Mouse (Mus musculus) cerebellum, postnatal 25 days (tissue): ENCODE data around the gene Gstcd.

ENCODE experiments used
- DNase-seq, 2 experiments: peaks; one replicate each; pipeline ENCODE4 v3.0.0; 2021; ENCODE audit warnings: mixed read lengths in 2 of 2

Gstcd gene

DNA sequence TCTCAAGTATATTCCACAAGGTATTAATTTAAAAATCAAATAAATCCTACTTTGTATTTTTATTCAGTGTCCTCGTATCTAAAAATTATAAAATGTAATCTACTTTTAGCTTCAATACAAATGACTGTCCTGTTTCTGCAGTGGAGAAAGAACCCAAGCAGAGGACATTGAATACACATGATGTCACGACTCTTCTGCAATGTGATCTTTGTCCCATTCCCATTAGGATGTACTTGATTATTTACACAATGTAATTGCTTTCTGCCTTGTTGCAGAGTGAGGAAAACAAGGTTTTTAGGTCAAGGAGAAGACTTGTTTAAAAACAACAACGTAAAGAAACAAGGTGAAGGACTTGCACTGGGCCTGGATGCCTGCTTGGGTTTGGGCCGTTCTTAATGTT, 84.6 kb downstream of the Gstcd start:
- no peak for DNase-seq

DNA sequence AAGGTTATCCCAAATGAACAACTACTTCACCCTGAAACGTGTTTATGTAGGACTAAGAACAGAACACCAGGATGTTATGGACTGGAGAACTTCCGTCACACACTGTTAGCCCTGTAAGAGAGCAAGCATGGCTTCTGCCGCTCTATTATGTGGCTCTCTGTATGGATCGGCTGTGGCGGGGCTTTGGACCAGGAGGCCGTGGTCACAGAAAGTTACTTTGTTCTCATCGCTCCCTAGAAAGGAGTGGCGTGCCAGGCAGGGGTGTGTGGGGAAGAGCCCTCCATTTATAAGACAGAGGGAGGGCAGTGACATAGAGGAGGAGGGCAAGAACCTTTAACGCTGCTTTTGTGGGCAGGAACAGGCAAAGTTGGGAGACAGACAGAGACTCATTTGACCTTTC, 95.5 kb downstream of the Gstcd start:
- DNase-seq, result no peak

DNA sequence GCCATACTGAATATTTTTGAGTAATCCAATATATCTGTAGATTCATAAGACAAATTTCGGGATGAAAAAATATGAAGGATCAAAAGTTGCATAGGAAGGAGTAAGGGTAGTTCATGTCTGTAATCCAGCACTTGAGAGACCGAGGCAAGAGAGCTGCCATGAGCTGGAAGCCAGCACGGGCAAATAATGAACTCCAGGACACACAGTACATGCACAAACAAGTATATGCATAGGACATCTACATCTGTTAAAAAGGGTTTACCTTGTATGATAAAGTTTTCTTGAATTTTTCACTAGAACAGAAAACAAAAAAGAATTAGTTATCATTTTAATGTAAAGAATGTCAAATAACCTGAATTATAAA, 95.9 kb downstream of the Gstcd start:
- no peak for DNase-seq

DNA sequence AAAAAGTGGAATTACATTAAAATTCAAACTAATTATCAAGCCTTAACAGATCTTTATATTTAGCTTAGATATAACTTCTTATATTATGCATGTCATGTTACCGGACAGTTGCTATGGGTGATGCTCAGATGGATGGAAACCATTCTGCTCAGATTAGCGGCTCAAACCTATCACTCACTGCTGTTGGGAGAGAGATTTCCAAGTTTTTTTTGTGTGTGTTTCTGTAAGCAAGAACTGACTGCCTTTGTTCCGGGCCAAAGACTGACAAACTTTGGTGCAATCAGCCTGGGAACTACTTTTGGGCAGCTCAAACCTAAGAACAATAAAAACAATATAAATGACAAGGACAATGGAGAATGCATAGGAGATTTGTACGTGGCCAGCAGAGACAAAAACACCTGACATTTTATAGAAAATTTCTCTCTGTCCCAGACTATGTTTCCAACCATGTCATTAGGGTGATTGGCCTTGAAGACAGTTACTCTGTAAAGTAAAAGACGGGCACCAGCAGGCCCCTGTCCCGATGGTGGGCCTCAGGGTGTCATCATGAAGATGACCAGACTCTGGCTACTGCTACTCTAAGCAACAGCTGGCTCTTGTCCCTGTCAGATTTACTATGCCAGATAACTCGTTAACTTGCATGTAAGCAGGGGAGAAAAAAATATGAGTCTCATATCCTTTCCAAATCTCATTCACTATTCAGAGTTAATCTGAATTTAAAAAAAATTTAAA, 96.5 kb downstream of the Gstcd start:
- no peak for DNase-seq

GRCm38 (mm10) chr3:132986188-132986587, 105.6 kb downstream of the Gstcd start:
- DNase-seq, result no peak

- no peak for DNase-seq
These were observed 107.9 kb downstream of the Gstcd start for GRCm38 (mm10) chr3:132983845-132984485.

- DNase-seq, result no peak
These were observed 109.9 kb downstream of the Gstcd start for GRCm38 (mm10) chr3:132981968-132982367.

- DNase-seq, result no peak
These were observed 111.9 kb downstream of the Gstcd start for GRCm38 (mm10) chr3:132979781-132980461.

DNA sequence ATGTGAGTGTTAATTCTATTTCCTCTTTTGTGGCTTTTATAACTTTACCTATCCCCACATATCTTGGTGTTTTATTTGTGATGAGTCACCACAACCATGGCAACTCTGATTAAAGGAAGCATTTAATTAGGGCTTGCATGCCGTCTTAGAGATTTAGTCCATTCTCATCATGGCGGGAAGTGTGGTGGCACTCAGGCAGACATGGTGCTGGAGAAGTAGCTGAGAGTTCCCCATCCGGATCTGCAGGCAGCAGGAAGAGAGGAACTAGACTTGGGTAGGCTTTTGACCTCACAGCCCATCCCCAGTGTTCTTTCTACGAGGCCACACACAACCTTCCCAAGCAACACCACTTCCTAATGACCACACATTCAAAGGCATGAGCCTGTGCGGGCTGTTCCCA, 125.6 kb downstream of the Gstcd start:
- DNase-seq, result no peak

- DNase-seq, result no peak
These were observed 126.9 kb downstream of the Gstcd start for GRCm38 (mm10) chr3:132964715-132965507.

- DNase-seq, result no peak
These were observed 129.0 kb downstream of the Gstcd start for GRCm38 (mm10) chr3:132962631-132963361.

- no peak for DNase-seq
These were observed 141.3 kb downstream of the Gstcd start for GRCm38 (mm10) chr3:132950529-132950880.

GRCm38 (mm10) chr3:132949791-132950528, 141.9 kb downstream of the Gstcd start, which contains the start of gene Npnt:
Gene Npnt (minus strand): TSS chr3:132950291.
- DNase-seq, result peak; percentile 34 to 42

DNA sequence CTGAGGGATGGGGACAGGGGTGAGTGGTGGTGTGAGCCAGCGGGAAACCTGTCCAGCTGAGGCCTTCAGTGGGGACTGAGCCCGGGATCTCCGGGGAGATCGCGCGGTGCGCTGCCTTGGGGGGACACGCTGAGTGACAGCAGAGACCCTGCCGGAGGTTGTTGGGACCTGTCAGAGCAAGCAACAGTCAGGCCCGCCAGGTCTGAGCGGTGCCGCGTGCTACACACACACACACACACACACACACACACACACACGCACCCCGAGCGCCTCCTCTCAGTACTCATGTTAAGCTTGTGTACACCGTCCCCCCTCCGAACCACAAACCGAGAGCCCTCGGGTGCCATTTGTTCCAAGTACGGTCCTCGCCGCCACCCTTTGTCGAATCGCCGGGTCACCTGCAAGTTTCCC, 142.4 kb downstream of the Gstcd start:
- peak; percentile 10 to 22 for DNase-seq

GRCm38 (mm10) chr3:132948298-132948795, 143.5 kb downstream of the Gstcd start:
- DNase-seq, result no peak

DNA sequence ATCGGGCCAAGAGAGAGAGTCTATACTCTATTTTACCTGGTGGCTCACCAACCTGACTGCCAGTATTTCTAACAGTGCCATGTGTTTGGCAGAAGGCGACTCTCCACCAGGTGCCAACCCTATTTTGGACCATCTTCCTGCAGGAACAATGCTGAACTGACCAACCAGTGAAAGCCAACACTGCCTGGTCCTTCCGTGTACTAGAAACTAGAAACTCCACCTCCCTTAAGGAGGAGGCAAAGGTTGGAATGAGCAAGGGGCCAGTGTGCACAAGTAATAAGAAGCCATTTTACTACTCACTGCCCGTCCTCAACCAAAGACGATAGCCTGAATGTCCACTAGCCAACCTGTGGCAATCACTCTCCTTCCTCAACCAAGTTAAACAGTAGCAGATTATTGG, 145.7 kb downstream of the Gstcd start:
- DNase-seq, result peak in 1 of 2 experiments; percentile 21

DNA sequence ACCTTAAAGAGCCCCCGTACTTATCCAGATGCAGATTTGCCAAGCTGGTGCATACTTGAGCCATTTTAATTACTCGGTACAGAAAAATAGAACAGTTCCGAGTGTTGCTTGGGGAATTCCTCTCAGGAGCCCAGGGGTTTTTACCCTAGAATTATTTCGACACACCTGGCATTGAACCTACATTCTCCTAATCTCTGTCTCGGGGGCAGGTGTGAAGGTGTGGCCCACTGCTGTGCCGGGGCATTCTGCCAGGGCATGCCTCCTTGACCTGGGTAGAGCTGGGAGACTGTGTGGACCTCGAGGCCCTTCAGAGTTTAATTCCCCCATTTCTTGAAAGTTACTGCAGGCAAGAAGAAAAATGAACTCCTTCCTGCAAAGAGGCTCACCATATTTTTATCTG, 146.2 kb downstream of the Gstcd start:
- peak in 1 of 2 experiments; percentile 31 for DNase-seq

DNA sequence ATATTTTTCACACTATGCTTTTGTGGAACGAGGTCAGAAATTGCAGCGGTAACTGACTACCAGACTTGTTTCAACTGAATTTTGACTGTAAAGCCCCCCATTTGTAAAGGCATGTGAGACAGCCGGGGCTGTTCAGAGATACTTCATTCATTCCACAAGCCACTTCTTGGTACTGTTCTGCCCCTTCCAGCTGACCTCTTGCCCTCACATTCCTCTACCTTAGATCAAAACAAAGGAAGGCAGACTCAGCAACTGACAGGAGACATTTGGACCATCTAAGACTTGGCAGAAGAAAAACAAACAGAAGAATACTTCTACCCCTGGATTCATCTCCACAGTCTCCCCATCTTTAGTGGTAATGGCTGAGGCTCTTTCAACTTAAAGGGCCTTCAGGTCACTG, 147.2 kb downstream of the Gstcd start:
- DNase-seq, result no peak

DNA sequence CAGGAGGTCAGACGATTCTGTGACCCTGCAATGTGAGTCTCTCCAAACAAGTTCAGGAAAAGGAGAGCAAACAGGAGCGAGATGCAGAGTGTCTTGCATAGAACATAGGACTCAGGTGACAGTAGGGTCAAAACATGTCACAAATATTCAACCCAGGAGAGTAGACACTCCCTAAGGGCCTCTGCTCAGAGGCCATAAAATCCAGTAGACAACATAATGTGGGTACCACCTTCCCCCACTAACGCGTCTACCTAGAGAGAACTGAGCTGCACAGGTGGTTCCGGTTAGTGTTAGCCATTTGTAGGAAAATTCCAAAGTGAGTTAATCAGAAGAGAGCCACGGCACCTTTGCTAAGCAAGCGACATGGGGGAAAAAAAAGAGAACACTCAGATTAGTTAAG, 147.6 kb downstream of the Gstcd start:
- no peak for DNase-seq

- DNase-seq, result no peak
These were observed 149.1 kb downstream of the Gstcd start for GRCm38 (mm10) chr3:132942778-132943177.

- no peak for DNase-seq
These were observed 151.4 kb downstream of the Gstcd start for GRCm38 (mm10) chr3:132940181-132940990.
